Mouse (Mus musculus) forebrain, embryonic 13.5 days (tissue): ENCODE measurements around the gene 6430571L13Rik. TPM values are rescaled to one million over a fixed set of nuclear protein-coding genes. Genes with fewer than 3 reads are reported as not detected.
A peak's percentile ranks its signal among the peaks of the same experiment; 100 is the strongest.

Experiments
- ATAC-seq: fragments of 200-750 bp; cut with Nextera tagmentation; 2 replicates; pipeline ENCODE4 v1.8.0; 2017
- H3K27ac ChIP-seq: fragments of 300-500 bp; sonication (generic); 2 replicates; pipeline ENCODE4 v1.5.1; 2015; ENCODE audit warnings: inconsistent platforms, mild to moderate bottlenecking, moderate library complexity
- H3K27me3 ChIP-seq: fragments of 300-500 bp; sonication (generic); 2 replicates; pipeline ENCODE4 v1.6.1; 2015; ENCODE audit warnings: mild to moderate bottlenecking, inconsistent platforms
- H3K36me3 ChIP-seq: fragments of 300-500 bp; sonication (generic); 2 replicates; pipeline ENCODE4 v1.6.1; 2015; ENCODE audit warnings: mild to moderate bottlenecking, inconsistent platforms; ENCODE audit not compliant: poor library complexity, severe bottlenecking
- H3K4me1 ChIP-seq: fragments of 300-500 bp; sonication (generic); 2 replicates; pipeline ENCODE4 v1.6.1; 2015; ENCODE audit warnings: inconsistent platforms
- H3K4me2 ChIP-seq: fragments of 300-500 bp; sonication (generic); 2 replicates; pipeline ENCODE4 v1.6.1; 2015; ENCODE audit warnings: inconsistent platforms, mild to moderate bottlenecking, moderate library complexity
- H3K4me3 ChIP-seq: fragments of 300-500 bp; sonication (generic); 2 replicates; pipeline ENCODE4 v1.5.1; 2015; ENCODE audit warnings: mild to moderate bottlenecking, inconsistent platforms
- H3K9ac ChIP-seq: fragments of 300-500 bp; sonication (generic); 2 replicates; pipeline ENCODE4 v1.6.1; 2015; ENCODE audit warnings: mild to moderate bottlenecking, inconsistent platforms
- H3K9me3 ChIP-seq: fragments of 300-500 bp; sonication (generic); replicated peaks from 2 replicates; pipeline ENCODE4 v1.6.1; 2016; ENCODE audit warnings: inconsistent platforms
- WGBS: fragments of 180-500 bp; shearing (Covaris S2); methylation state at CpG from one replicate; pipeline ENCODE4 v1.1.7; 2015; 5-methylcytosine and 5-hydroxymethylcytosine counted together
- polyA plus RNA-seq: library from polyadenylated mRNA; unstranded; fragments of >200 nt; fragmentation: Nextera tagmentation; extraction: Ambion mirVana; gene quantifications from 2 replicates; pipeline ENCODE4 v1.2.1, GENCODE M21; 2015

The 6430571L13Rik gene
- polyA plus RNA-seq, 1 experiment from 2014 or later: 3.1 TPM

- Histone ChIP-seq H3K9me3 (no peaks in the 10 kb centered on the region), H3K27me3 (peaks cover 60% of the 10 kb centered on the region), H3K9ac (no peak overlapping the region), H3K4me2 (no peak overlapping the region), H3K27ac (no peak overlapping the region), H3K4me1 (peaks cover 22% of the 10 kb centered on the region), H3K36me3 (no peaks in the 10 kb centered on the region), H3K4me3 (no peak overlapping the region)
- WGBS: 7% methylated on average over 8 of the region's 8 CpGs
- ATAC-seq: no peak
These were observed 34.2 kb downstream of the 6430571L13Rik start for GRCm38 (mm10) chr9:107374623-107375022.

GRCm38 (mm10) chr9:107375451-107375850 lies 35.0 kb downstream of the 6430571L13Rik start:
- H3K27me3 ChIP-seq: peaks cover 67% of the 10 kb centered on the region
- no peak overlapping the region for H3K4me3 ChIP-seq
- no peaks in the 10 kb centered on the region for H3K36me3 ChIP-seq
- no peaks in the 10 kb centered on the region for H3K9me3 ChIP-seq
- no peak for ATAC-seq
- H3K9ac ChIP-seq: no peak overlapping the region
- H3K4me2 ChIP-seq: no peak overlapping the region
- WGBS: 18% methylated on average over 5 of the region's 5 CpGs
- no peak overlapping the region for H3K27ac ChIP-seq
- H3K4me1 ChIP-seq: peaks cover 22% of the 10 kb centered on the region

- Histone ChIP-seq H3K9ac (peak overlapping the region; percentile 60), H3K4me2 (peak overlapping the region; percentile 76), H3K27ac (peak overlapping the region; percentile 42; the same call in 1 of the 2 replicates), H3K4me1 (peaks cover 31% of the 10 kb centered on the region), H3K4me3 (peak overlapping the region; percentile 43), H3K9me3 (no peaks in the 10 kb centered on the region), H3K27me3 (peaks cover 89% of the 10 kb centered on the region), H3K36me3 (no peaks in the 10 kb centered on the region)
- ATAC-seq: peak; percentile 68
- WGBS: under 1% methylated on average over 35 of the region's 35 CpGs
These were observed 37.6 kb downstream of the 6430571L13Rik start for GRCm38 (mm10) chr9:107377961-107378512.

- Histone ChIP-seq H3K36me3 (no peaks in the 10 kb centered on the region), H3K27me3 (peaks cover 92% of the 10 kb centered on the region), H3K4me2 (no peak overlapping the region), H3K4me3 (no peak overlapping the region), H3K4me1 (peaks cover 26% of the 10 kb centered on the region), H3K9ac (no peak overlapping the region), H3K27ac (no peak overlapping the region), H3K9me3 (no peaks in the 10 kb centered on the region)
- no peak for ATAC-seq
- WGBS: 6% methylated on average over 8 of the region's 8 CpGs
These were observed 41.3 kb downstream of the 6430571L13Rik start for GRCm38 (mm10) chr9:107381723-107382122.

- 26% methylated on average over 3 of the region's 3 CpGs for WGBS
These were observed 44.0 kb downstream of the 6430571L13Rik start for GRCm38 (mm10) chr9:107384396-107384795.

GRCm38 (mm10) chr9:107386722-107387121 lies 46.3 kb downstream of the 6430571L13Rik start:
- no peak overlapping the region for H3K4me2 ChIP-seq
- H3K4me1 ChIP-seq: peaks cover 20% of the 10 kb centered on the region
- peaks cover 50% of the 10 kb centered on the region for H3K27me3 ChIP-seq
- ATAC-seq: no peak
- no peak overlapping the region for H3K4me3 ChIP-seq
- no peaks in the 10 kb centered on the region for H3K9me3 ChIP-seq
- no peak overlapping the region for H3K9ac ChIP-seq
- H3K27ac ChIP-seq: no peak overlapping the region
- WGBS: 65% methylated on average over 3 of the region's 3 CpGs
- H3K36me3 ChIP-seq: no peaks in the 10 kb centered on the region

More at GRCm38 (mm10) chr9:107384396-107384795, 44.0 kb downstream of the 6430571L13Rik start:
- Histone ChIP-seq H3K4me3 (no peak overlapping the region), H3K4me2 (no peak overlapping the region), H3K36me3 (no peaks in the 10 kb centered on the region), H3K9ac (no peak overlapping the region), H3K4me1 (peaks cover 16% of the 10 kb centered on the region), H3K27me3 (peaks cover 73% of the 10 kb centered on the region), H3K27ac (no peak overlapping the region), H3K9me3 (no peaks in the 10 kb centered on the region)
- no peak for ATAC-seq

GRCm38 (mm10) chr9:107387708-107388107 lies 47.3 kb downstream of the 6430571L13Rik start:
- Histone ChIP-seq H3K27me3 (peaks cover 40% of the 10 kb centered on the region), H3K27ac (no peak overlapping the region), H3K4me2 (no peak overlapping the region), H3K9me3 (no peaks in the 10 kb centered on the region), H3K36me3 (no peaks in the 10 kb centered on the region), H3K4me1 (peaks cover 15% of the 10 kb centered on the region), H3K9ac (no peak overlapping the region), H3K4me3 (no peak overlapping the region)
- ATAC-seq: no peak
- WGBS: 93% methylated on average over 3 of the region's 3 CpGs

GRCm38 (mm10) chr9:107388263-107388662 lies 47.9 kb downstream of the 6430571L13Rik start:
- Histone ChIP-seq H3K4me1 (peaks cover 15% of the 10 kb centered on the region), H3K27me3 (peaks cover 35% of the 10 kb centered on the region), H3K4me3 (no peak overlapping the region), H3K36me3 (no peaks in the 10 kb centered on the region), H3K9me3 (no peaks in the 10 kb centered on the region), H3K4me2 (no peak overlapping the region), H3K27ac (no peak overlapping the region), H3K9ac (no peak overlapping the region)
- no peak for ATAC-seq
- WGBS: 54% methylated on average over 2 of the region's 2 CpGs

- Histone ChIP-seq H3K27me3 (peaks cover 52% of the 10 kb centered on the region), H3K27ac (no peak overlapping the region), H3K4me2 (no peak overlapping the region), H3K4me3 (no peak overlapping the region), H3K36me3 (no peaks in the 10 kb centered on the region), H3K9ac (no peak overlapping the region), H3K4me1 (peaks cover 20% of the 10 kb centered on the region), H3K9me3 (no peaks in the 10 kb centered on the region)
- 35% methylated on average over 4 of the region's 4 CpGs for WGBS
- no peak for ATAC-seq
These were observed 56.0 kb downstream of the 6430571L13Rik start for GRCm38 (mm10) chr9:107396397-107396796.

- ATAC-seq: no peak
- WGBS: 20% methylated on average over 11 of the region's 11 CpGs
These were observed 58.6 kb downstream of the 6430571L13Rik start for GRCm38 (mm10) chr9:107398968-107399367.

GRCm38 (mm10) chr9:107399491-107399971 lies 59.1 kb downstream of the 6430571L13Rik start, which contains the start of gene Cacna2d2:
TSS of gene Cacna2d2 (plus strand) at chr9:107399612.
- ATAC-seq: peak; percentile 71
- under 1% methylated on average over 16 of the region's 54 CpGs for WGBS
- peak within 1 kb of the TSS; percentile 87 for H3K9ac ChIP-seq
- H3K36me3 ChIP-seq: no peaks in the 10 kb centered on the region
- peaks cover 69% of the 10 kb centered on the region for H3K27me3 ChIP-seq
- peak within 1 kb of the TSS; percentile 97 for H3K4me2 ChIP-seq
- peak within 1 kb of the TSS; percentile 72 for H3K4me3 ChIP-seq
- H3K27ac ChIP-seq: peak within 1 kb of the TSS; percentile 68
- peaks cover 39% of the 10 kb centered on the region for H3K4me1 ChIP-seq
- no peaks in the 10 kb centered on the region for H3K9me3 ChIP-seq

More at GRCm38 (mm10) chr9:107398968-107399367, 58.6 kb downstream of the 6430571L13Rik start:
- H3K9me3 ChIP-seq: no peaks in the 10 kb centered on the region
- peak overlapping the region; percentile 97 for H3K4me2 ChIP-seq
- peak overlapping the region; percentile 72 for H3K4me3 ChIP-seq
- H3K27me3 ChIP-seq: peaks cover 74% of the 10 kb centered on the region
- peaks cover 39% of the 10 kb centered on the region for H3K4me1 ChIP-seq
- H3K36me3 ChIP-seq: no peaks in the 10 kb centered on the region
- H3K9ac ChIP-seq: peak overlapping the region; percentile 87; the same call in 1 of the 2 replicates
- no peak overlapping the region for H3K27ac ChIP-seq

- under 1% methylated on average over 37 of the region's 45 CpGs for WGBS
- peak overlapping the region; percentile 87 for H3K9ac ChIP-seq
- H3K27me3 ChIP-seq: peaks cover 66% of the 10 kb centered on the region
These were observed 59.7 kb downstream of the 6430571L13Rik start for GRCm38 (mm10) chr9:107400060-107400511.

More at GRCm38 (mm10) chr9:107400060-107400511, 59.7 kb downstream of the 6430571L13Rik start:
- H3K4me2 ChIP-seq: peak overlapping the region; percentile 97
- peak overlapping the region; percentile 72 for H3K4me3 ChIP-seq
- peaks cover 39% of the 10 kb centered on the region for H3K4me1 ChIP-seq
- H3K27ac ChIP-seq: peak overlapping the region; percentile 68
- ATAC-seq: peak; percentile 57
- no peaks in the 10 kb centered on the region for H3K36me3 ChIP-seq
- H3K9me3 ChIP-seq: no peaks in the 10 kb centered on the region
